31 mouse cellular contexts compared by ENCODE assay signal in the genomic region with DNA sequence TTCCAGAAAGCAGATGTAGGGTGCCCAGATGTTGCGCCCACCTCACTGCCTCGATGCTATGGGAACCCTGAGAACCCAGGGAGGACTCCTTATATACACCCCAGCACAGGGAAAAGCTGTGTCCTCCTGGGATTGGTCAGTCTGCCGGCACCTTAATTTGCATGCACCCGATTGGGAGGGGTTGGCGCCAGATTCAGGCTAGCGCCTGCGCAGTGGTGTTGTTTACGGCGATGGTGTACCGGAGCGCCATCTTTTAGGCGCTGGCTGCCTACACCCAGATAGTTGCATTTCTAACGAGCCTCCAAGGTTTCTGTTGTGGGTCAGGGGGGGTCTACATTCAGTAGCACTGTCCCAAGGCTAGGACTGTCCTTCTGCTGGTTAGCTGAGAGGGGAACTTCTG. TPM values are rescaled to one million over a fixed set of nuclear protein-coding genes. Genes with fewer than 3 reads are reported as not detected.
DNase-seq lines count a peak whose midpoint lies in the region; TF ChIP-seq lines count a peak whose summit lies in the region.
"Had no signal": no experiment of that assay in that cellular context is flagged by ENCODE, and none has a peak within 500 bp of the region (broad histone marks: within the 10 kb centered on the region; RNA-seq: fewer than 3 reads in every experiment).

No protein-coding gene starts in this region.

- TF ChIP-seq RAD21 in MEL (IDR thresholded peaks at IDR 0.05; ENCODE audit: low read depth, low read length), result no peak

- no peak for DNase-seq in testis, postnatal 10 days (ENCODE audit: low spot score)
- DNase-seq in MEL (ENCODE audit: low read depth, low spot score) (no peak), ZHBTc4 (ENCODE audit: low read depth, low spot score) (peak; percentile 92)
- DNase-seq in gastrocnemius, postnatal 25 days, result no peak
- DNase-seq in heart, adult 11 months, result no peak
- DNase-seq in layer of hippocampus, adult 9-11 months, result no peak
- DNase-seq: adrenal gland, adult 8-10 months; adrenal gland, postnatal 25 days; cerebellum, adult 11-12 months; cerebellum, adult 8-10 months; cerebellum, postnatal 10 days; cerebellum, postnatal 36 days; embryo, embryonic 11 days; gastrocnemius, postnatal 10 days; heart, adult 18-20 months; kidney, adult 11 months had no signal

- peak; percentile 58; the same call in 1 of the 2 replicates for TF ChIP-seq POLR2A in testis, adult 2 months (IDR thresholded peaks at IDR 0.05; ENCODE audit: control insufficient read depth, low read depth, low read length)
- no peak for TF ChIP-seq POLR2A in MEL (IDR thresholded peaks at IDR 0.05; ENCODE audit: control insufficient read depth in 1 of 2, insufficient read depth in 1 of 2, low read depth in 1 of 2, low read length in 2 of 2, poor library complexity in 1 of 2)

- no peaks in the 10 kb centered on the region for H3K79me2 ChIP-seq in MEL (ENCODE audit: control insufficient read depth, insufficient read depth, low read length, poor library complexity)

- H3K27me3 ChIP-seq in testis, adult 2 months (ENCODE audit: control insufficient read depth, insufficient read depth, low read length), result no peaks in the 10 kb centered on the region
- H3K27me3 ChIP-seq in MEL (ENCODE audit: control insufficient read depth in 1 of 2, insufficient read depth in 2 of 2, low read length in 2 of 2), result no peaks in the 10 kb centered on the region
- H3K27me3 ChIP-seq: CH12.LX; embryonic facial prominence, embryonic 13.5 days; forebrain, embryonic 12.5 days; hindbrain, embryonic 12.5 days; hindbrain, embryonic 15.5 days; intestine, embryonic 15.5 days had no signal

- TF ChIP-seq EP300 in MEL (IDR thresholded peaks at IDR 0.05; ENCODE audit: low read depth in 1 of 2, low read length in 2 of 2), result no peak

- H3K9me3 ChIP-seq in MEL (replicated peaks; ENCODE audit: insufficient read depth, low read length), result no peaks in the 10 kb centered on the region
- H3K9me3 ChIP-seq: embryonic facial prominence, embryonic 10.5 days; embryonic facial prominence, embryonic 13.5 days; forebrain, embryonic 12.5 days; heart, embryonic 10.5 days; hindbrain, embryonic 12.5 days; hindbrain, embryonic 15.5 days; intestine, embryonic 15.5 days had no signal

- H3K36me3 ChIP-seq in testis, adult 2 months (ENCODE audit: control insufficient read depth, insufficient read depth, low read length), result no peaks in the 10 kb centered on the region
- H3K36me3 ChIP-seq in MEL (ENCODE audit: control insufficient read depth in 1 of 2, insufficient read depth in 2 of 2, low read length in 2 of 2), result peaks cover 0 to 14% of the 10 kb centered on the region in 2 experiments; a peak in 2 of 4 replicates
- H3K36me3 ChIP-seq: embryonic facial prominence, embryonic 10.5 days; embryonic facial prominence, embryonic 13.5 days; forebrain, embryonic 12.5 days; heart, embryonic 10.5 days; hindbrain, embryonic 12.5 days; hindbrain, embryonic 15.5 days; intestine, embryonic 15.5 days had no signal

- H3K4me1 ChIP-seq in testis, adult 2 months (ENCODE audit: control insufficient read depth, insufficient read depth, low read length), result peaks cover 11% of the 10 kb centered on the region
- peaks cover 1 to 20% of the 10 kb centered on the region in 2 experiments; a peak in 3 of 4 replicates for H3K4me1 ChIP-seq in MEL (ENCODE audit: control insufficient read depth in 1 of 2, insufficient read depth in 2 of 2, low read length in 2 of 2)
- H3K4me1 ChIP-seq: embryonic facial prominence, embryonic 13.5 days; forebrain, embryonic 12.5 days; hindbrain, embryonic 12.5 days; hindbrain, embryonic 15.5 days; intestine, embryonic 15.5 days had no signal

- H3K9ac ChIP-seq in MEL (ENCODE audit: control insufficient read depth, low read depth, low read length, poor library complexity, severe bottlenecking), result no peak overlapping the region
- H3K9ac ChIP-seq: embryonic facial prominence, embryonic 13.5 days; forebrain, embryonic 12.5 days; hindbrain, embryonic 12.5 days; hindbrain, embryonic 15.5 days; intestine, embryonic 15.5 days had no signal

- peak overlapping the region; percentile 30; the same call in 1 of the 2 replicates for H3K27ac ChIP-seq in testis, adult 2 months (ENCODE audit: control insufficient read depth, insufficient read depth, low read depth, low read length)
- no peak overlapping the region for H3K27ac ChIP-seq in MEL (ENCODE audit: control insufficient read depth, low read depth, low read length)
- H3K27ac ChIP-seq: embryonic facial prominence, embryonic 10.5 days; embryonic facial prominence, embryonic 13.5 days; forebrain, embryonic 12.5 days; heart, embryonic 10.5 days; hindbrain, embryonic 12.5 days; hindbrain, embryonic 15.5 days; intestine, embryonic 15.5 days had no signal

- peak overlapping the region; percentile 81 for H3K4me3 ChIP-seq in testis, adult 2 months (ENCODE audit: control insufficient read depth, low read depth, low read length)
- H3K4me3 ChIP-seq in MEL (ENCODE audit: control insufficient read depth in 1 of 2, insufficient read depth in 1 of 2, low read depth in 2 of 2, low read length in 2 of 2), result no peak overlapping the region
- H3K4me3 ChIP-seq: embryonic facial prominence, embryonic 10.5 days; embryonic facial prominence, embryonic 13.5 days; erythroblast, embryonic 14.5 days; forebrain, embryonic 12.5 days; heart, embryonic 10.5 days; hindbrain, embryonic 12.5 days; hindbrain, embryonic 15.5 days; intestine, embryonic 15.5 days had no signal

- no peak for TF ChIP-seq CTCF in testis, adult 2 months (IDR thresholded peaks at IDR 0.05; ENCODE audit: control insufficient read depth, insufficient read depth, insufficient replicate concordance, low read depth, low read length)
- TF ChIP-seq CTCF in MEL (IDR thresholded peaks at IDR 0.05 in 2 of 3, conservative IDR thresholded peaks at IDR 0.05 in 1 of 3; ENCODE audit: control insufficient read depth in 1 of 3, insufficient read depth in 1 of 3, low read depth in 2 of 3, low read length in 3 of 3, poor library complexity in 1 of 3, severe bottlenecking in 1 of 3), result no peak

TF ChIP-seq in MEL, 35 proteins besides CTCF, POLR2A, EP300 and RAD21:
- TF ChIP-seq MXI1 (IDR thresholded peaks at IDR 0.05; ENCODE audit: low read depth, low read length), result no peak
- no peak for TF ChIP-seq TCF12 (IDR thresholded peaks at IDR 0.05; ENCODE audit: low read depth, low read length)
- TF ChIP-seq POLR2AphosphoS2 (IDR thresholded peaks at IDR 0.05; ENCODE audit: low read length), result no peak
- 0 out of 2 replicates have a peak, but pooled peaks have one; percentile 3 for TF ChIP-seq NELFE (IDR thresholded peaks at IDR 0.05; ENCODE audit: low read depth, low read length)
- TF ChIP-seq USF1 (IDR thresholded peaks at IDR 0.05; ENCODE audit: low read depth, low read length), result no peak
- no peak for TF ChIP-seq ZNF384 (IDR thresholded peaks at IDR 0.05; ENCODE audit: low read depth, low read length)
TF ChIP-seq in MEL: peak in this region for 1.

RNA-seq across cellular contexts. Expression of a gene that starts 24.4 kb away (rescaled TPM):
- 14.7 and 18.9 TPM in 2 replicates for polyA plus RNA-seq in testis, adult 2 months (2012; rRNA removed)
- total RNA-seq in MEL (2012; rRNA removed), result 62.3 and 68.4 TPM in 2 replicates
- polyA plus RNA-seq in MEL (2012; ENCODE audit: insufficient read depth in 1 of 2, insufficient read length in 2 of 2, low read depth in 1 of 2, low replicate concordance in 2 of 2, missing spikeins in 1 of 2), result 100 to 1,000 TPM in 1 of 2 experiments, 10 to 100 TPM in 1; 82.0 to 167 TPM
- 1 to 10 TPM; 6.7 to 7.7 TPM for total RNA-seq in gastrocnemius, postnatal 25 days (2021)

RNA-seq across cellular contexts. Expression of a gene that starts 25.0 kb away (rescaled TPM):
- polyA plus RNA-seq in testis, adult 2 months (2012; rRNA removed), result not detected in 2 replicates
- 0.27 and 0.69 TPM in 2 replicates for total RNA-seq in MEL (2012; rRNA removed)
- polyA plus RNA-seq in MEL (2012; ENCODE audit: insufficient read depth in 1 of 2, insufficient read length in 2 of 2, low read depth in 1 of 2, low replicate concordance in 2 of 2, missing spikeins in 1 of 2), result under 1 TPM in 1 of 2 experiments, not detected in 1; 0.78 TPM
- total RNA-seq in gastrocnemius, postnatal 25 days (2021), result not detected
- total RNA-seq: adrenal gland, adult 8-10 months; adrenal gland, postnatal 25 days; CH12.LX; gastrocnemius, adult 18-20 months; hematopoietic stem cell, adult 5-6 weeks had no signal
- polyA plus RNA-seq: activated CD4-positive, CD25-positive, alpha-beta regulatory T cell, adult 4 months; cortical plate, adult 2 months; erythroblast, embryonic 14.5 days; forebrain, embryonic 12.5 days; forebrain, embryonic 16.5 days; hindbrain, embryonic 12.5 days; hindbrain, embryonic 15.5 days; intestine, embryonic 15.5 days had no signal
